Mouse (Mus musculus): ENCODE data around the gene Brd4. TPM values are rescaled to one million over a fixed set of nuclear protein-coding genes. Genes with fewer than 3 reads are reported as not detected.

Gene Brd4
- polyA plus RNA-seq, 1 experiment from 2014 or later: 84.5 TPM

DNA sequence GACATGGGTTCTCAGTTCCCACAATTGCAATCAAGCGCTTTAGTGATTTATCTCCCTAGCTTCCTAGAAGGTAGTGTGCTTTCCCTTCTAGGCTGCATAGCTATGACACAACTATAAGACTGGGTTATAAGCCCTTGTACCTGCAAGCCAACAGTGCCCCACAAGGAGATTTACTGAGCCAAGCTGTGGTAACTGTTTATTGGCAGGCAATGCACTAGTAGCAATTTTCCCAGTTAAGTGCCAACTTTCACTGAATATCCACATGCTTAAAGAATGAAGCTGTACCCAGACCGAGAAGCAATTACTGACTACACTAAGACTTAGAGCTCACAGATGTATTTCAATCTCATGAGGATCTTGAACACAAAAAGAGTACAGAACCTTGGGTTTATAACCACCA, 20.9 kb downstream of the Brd4 start:
- no peak overlapping the region for H3K9ac ChIP-seq (replicated peaks; ENCODE audit: low read length)
- 0 out of 2 replicates have a peak, but pooled peaks cover 5% of the 10 kb centered on the region for H3K4me1 ChIP-seq (ENCODE audit: insufficient read depth, low read length)
- H3K27ac ChIP-seq (ENCODE audit: low read length): no peak overlapping the region
- no peaks in the 10 kb centered on the region for H3K27me3 ChIP-seq (ENCODE audit: insufficient read depth, low read length)
- 86% methylated on average over 2 of the region's 2 CpGs for WGBS
- H3K4me3 ChIP-seq (ENCODE audit: low read length): no peak overlapping the region
- ATAC-seq (ENCODE audit: low FRiP score, low TSS enrichment): no peak
- no peaks in the 10 kb centered on the region for H3K9me3 ChIP-seq (ENCODE audit: low read length)
- no peak overlapping the region for H3K4me2 ChIP-seq (replicated peaks; ENCODE audit: low read depth, low read length)
- H3K36me3 ChIP-seq (ENCODE audit: insufficient read depth, low read length): no peaks in the 10 kb centered on the region

DNA sequence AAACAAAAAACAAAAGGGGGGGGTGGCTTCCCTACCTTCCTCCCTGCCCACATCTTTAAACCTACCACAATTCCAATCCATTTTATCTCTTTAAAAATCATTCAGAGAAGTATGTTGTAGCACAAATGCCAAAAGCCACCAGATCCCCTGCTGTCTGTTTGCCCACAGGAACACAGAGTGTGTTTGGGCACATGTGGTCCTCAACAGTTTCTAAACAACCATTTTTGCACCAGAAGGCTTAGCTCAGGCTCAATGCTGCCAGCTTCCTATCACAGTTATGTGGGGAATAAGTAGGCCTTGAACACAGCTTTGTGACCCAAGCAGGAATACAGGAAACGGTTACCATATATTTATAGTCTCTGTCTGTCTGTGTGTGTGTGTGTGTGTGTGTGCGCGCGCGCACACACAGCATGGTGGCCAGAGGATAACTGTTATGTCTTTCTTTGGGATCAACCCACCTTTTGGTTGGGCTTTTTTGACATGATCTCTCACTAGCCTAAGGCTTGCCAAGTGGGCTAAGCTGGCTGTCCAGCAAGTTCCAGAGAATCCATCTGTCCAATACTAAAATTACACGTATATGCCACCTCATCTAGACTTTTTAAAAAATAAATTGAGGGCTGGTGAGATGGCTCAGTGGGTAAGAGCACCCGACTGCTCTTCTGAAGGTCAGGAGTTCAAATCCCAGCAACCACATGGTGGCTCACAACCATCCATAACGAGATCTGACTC, 21.5 kb downstream of the Brd4 start:
- 0 out of 2 replicates have a peak, but pooled peaks cover 5% of the 10 kb centered on the region for H3K4me1 ChIP-seq (ENCODE audit: insufficient read depth, low read length)
- H3K4me3 ChIP-seq (ENCODE audit: low read length): no peak overlapping the region
- no peak overlapping the region for H3K4me2 ChIP-seq (replicated peaks; ENCODE audit: low read depth, low read length)
- 89% methylated on average over 8 of the region's 8 CpGs for WGBS
- no peak overlapping the region for H3K9ac ChIP-seq (replicated peaks; ENCODE audit: low read length)
- H3K27me3 ChIP-seq (ENCODE audit: insufficient read depth, low read length): no peaks in the 10 kb centered on the region
- ATAC-seq (ENCODE audit: low FRiP score, low TSS enrichment): no peak
- no peaks in the 10 kb centered on the region for H3K36me3 ChIP-seq (ENCODE audit: insufficient read depth, low read length)
- no peak overlapping the region for H3K27ac ChIP-seq (ENCODE audit: low read length)
- no peaks in the 10 kb centered on the region for H3K9me3 ChIP-seq (ENCODE audit: low read length)

DNA sequence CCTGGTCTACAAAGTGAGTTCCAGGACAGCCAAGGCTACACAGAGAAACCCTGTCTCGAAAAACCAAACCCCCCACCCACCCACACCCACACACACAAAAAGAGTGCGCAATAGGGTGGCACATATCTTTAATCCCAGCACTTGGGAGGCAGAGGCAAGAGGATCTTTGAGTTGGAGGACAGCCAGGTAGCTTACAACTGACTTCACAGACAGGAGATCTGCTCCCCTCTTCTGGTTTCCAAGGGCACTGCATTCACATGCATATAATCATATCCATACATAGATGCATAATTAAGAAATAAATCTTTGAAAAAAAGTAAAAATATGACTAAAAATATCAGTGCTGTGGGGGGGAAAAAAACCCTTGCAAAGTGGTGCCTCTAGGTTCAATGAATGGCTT, 25.7 kb downstream of the Brd4 start:
- ATAC-seq (ENCODE audit: low FRiP score, low TSS enrichment): no peak
- 0 out of 2 replicates have a peak, but pooled peaks cover 2% of the 10 kb centered on the region for H3K4me1 ChIP-seq (ENCODE audit: insufficient read depth, low read length)
- H3K27me3 ChIP-seq (ENCODE audit: insufficient read depth, low read length): no peaks in the 10 kb centered on the region
- no peak overlapping the region for H3K9ac ChIP-seq (replicated peaks; ENCODE audit: low read length)
- H3K27ac ChIP-seq (ENCODE audit: low read length): no peak overlapping the region
- no peaks in the 10 kb centered on the region for H3K9me3 ChIP-seq (ENCODE audit: low read length)
- no peaks in the 10 kb centered on the region for H3K36me3 ChIP-seq (ENCODE audit: insufficient read depth, low read length)
- no peak overlapping the region for H3K4me3 ChIP-seq (ENCODE audit: low read length)
- WGBS: 94% methylated on average over 2 of the region's 2 CpGs
- H3K4me2 ChIP-seq (replicated peaks; ENCODE audit: low read depth, low read length): no peak overlapping the region

DNA sequence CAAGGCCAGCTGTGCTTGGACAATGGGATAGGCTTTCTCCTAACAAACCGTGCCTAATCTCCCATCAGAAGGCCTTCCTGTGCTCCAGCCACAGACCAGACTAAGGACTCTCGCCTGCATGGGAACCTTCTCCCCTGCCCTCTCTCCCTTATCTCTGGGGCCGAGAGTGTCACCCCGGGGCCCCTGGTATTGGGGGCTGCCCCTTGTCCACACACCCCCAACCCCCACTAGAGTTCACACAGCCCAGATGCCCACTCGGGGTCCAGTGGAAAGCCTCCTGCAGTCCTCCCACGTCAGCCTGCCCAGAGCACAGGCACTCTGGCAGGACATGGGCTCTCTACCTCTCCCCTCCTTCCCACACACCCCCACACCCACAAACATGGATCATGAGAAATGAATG, 26.6 kb downstream of the Brd4 start:
- 74% methylated on average over 6 of the region's 6 CpGs for WGBS
- Histone ChIP-seq H3K9ac (replicated peaks; ENCODE audit: low read length) (no peak overlapping the region), H3K27ac (ENCODE audit: low read length) (no peak overlapping the region), H3K36me3 (ENCODE audit: insufficient read depth, low read length) (peaks cover 2% of the 10 kb centered on the region; the same call in 1 of the 2 replicates), H3K9me3 (ENCODE audit: low read length) (no peaks in the 10 kb centered on the region), H3K4me3 (ENCODE audit: low read length) (no peak overlapping the region), H3K27me3 (ENCODE audit: insufficient read depth, low read length) (no peaks in the 10 kb centered on the region), H3K4me2 (replicated peaks; ENCODE audit: low read depth, low read length) (no peak overlapping the region), H3K4me1 (ENCODE audit: insufficient read depth, low read length) (no peaks in the 10 kb centered on the region)
- ATAC-seq (ENCODE audit: low FRiP score, low TSS enrichment): no peak

DNA sequence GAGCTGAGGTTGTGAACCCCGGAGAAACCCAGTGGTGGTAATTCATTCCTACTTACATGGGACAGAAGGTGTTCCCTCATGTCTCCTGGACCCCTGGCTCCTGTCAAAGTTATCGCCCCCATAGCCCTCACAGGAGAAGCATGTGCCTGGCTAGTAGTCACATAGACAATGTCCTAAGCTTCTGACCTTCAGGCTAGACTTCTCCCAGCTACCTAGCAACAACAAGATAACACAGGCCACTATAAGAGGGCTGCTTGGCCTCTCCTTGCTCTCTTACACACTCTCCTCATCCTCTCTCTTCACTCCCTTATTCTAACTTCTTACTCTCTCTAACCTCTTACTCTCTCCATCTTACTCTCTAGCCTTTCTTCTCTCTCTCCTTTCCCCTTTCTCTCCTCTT, 27.1 kb downstream of the Brd4 start:
- WGBS: 92% methylated on average over 2 of the region's 2 CpGs
- Histone ChIP-seq H3K4me3 (ENCODE audit: low read length) (no peak overlapping the region), H3K27me3 (ENCODE audit: insufficient read depth, low read length) (no peaks in the 10 kb centered on the region)

DNA sequence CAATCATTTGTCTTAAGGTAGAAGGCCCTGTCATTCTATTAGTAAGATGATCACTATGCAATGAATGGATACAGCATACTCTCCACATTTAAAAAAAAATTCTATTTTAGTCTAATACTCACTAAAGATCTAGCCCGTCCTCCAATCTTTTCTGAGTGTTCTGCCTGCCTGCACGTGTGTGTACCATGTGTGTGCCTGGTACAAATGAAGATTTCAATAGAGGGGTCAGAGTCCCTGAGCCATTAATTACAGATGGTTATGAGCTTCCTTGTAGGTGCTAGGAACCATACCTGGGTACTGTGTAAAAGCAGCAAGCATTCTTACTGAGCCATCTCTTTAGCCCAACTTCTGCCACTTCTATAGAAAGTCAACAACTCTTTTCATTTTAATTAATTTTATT, 27.6 kb downstream of the Brd4 start:
- ATAC-seq (ENCODE audit: low FRiP score, low TSS enrichment): no peak
- peaks cover 4% of the 10 kb centered on the region; the same call in 1 of the 2 replicates for H3K36me3 ChIP-seq (ENCODE audit: insufficient read depth, low read length)
- WGBS: 83% methylated on average over 2 of the region's 2 CpGs

More for the DNA sequence above, 27.1 kb downstream of the Brd4 start:
- H3K9me3 ChIP-seq (ENCODE audit: low read length): no peaks in the 10 kb centered on the region
- no peak overlapping the region for H3K9ac ChIP-seq (replicated peaks; ENCODE audit: low read length)
- no peak overlapping the region for H3K4me2 ChIP-seq (replicated peaks; ENCODE audit: low read depth, low read length)
- ATAC-seq (ENCODE audit: low FRiP score, low TSS enrichment): no peak
- peaks cover 4% of the 10 kb centered on the region; the same call in 1 of the 2 replicates for H3K36me3 ChIP-seq (ENCODE audit: insufficient read depth, low read length)
- no peak overlapping the region for H3K27ac ChIP-seq (ENCODE audit: low read length)
- no peaks in the 10 kb centered on the region for H3K4me1 ChIP-seq (ENCODE audit: insufficient read depth, low read length)

DNA sequence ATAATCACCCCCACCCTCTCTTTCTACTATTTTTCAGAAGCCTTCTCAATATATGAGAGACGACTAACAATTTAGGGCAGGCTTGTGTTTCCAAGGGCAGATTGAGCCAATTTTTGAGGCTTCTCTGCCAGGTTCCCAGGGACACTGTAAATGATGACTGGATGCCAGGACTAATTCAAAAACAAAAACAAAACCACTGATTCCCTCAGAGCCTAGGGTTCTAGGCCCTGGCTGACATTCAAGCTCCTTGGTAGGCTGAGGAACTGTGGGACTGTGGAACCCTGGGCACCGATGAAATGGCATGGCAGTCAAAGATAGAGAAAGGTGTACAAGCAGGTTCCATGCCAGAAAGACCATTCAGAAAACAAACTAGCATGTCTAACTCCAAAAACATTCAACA, 31.3 kb downstream of the Brd4 start:
- H3K9ac ChIP-seq (replicated peaks; ENCODE audit: low read length): no peak overlapping the region
- WGBS: 100% methylated on average over 2 of the region's 2 CpGs
- H3K4me3 ChIP-seq (ENCODE audit: low read length): no peak overlapping the region
- H3K36me3 ChIP-seq (ENCODE audit: insufficient read depth, low read length): peaks cover 4% of the 10 kb centered on the region; the same call in 1 of the 2 replicates
- H3K4me2 ChIP-seq (replicated peaks; ENCODE audit: low read depth, low read length): no peak overlapping the region
- H3K9me3 ChIP-seq (ENCODE audit: low read length): no peaks in the 10 kb centered on the region
- H3K4me1 ChIP-seq (ENCODE audit: insufficient read depth, low read length): no peaks in the 10 kb centered on the region
- ATAC-seq (ENCODE audit: low FRiP score, low TSS enrichment): no peak
- H3K27ac ChIP-seq (ENCODE audit: low read length): no peak overlapping the region
- no peaks in the 10 kb centered on the region for H3K27me3 ChIP-seq (ENCODE audit: insufficient read depth, low read length)

More for the DNA sequence above, 27.6 kb downstream of the Brd4 start:
- Histone ChIP-seq H3K4me1 (ENCODE audit: insufficient read depth, low read length) (no peaks in the 10 kb centered on the region), H3K4me2 (replicated peaks; ENCODE audit: low read depth, low read length) (no peak overlapping the region), H3K4me3 (ENCODE audit: low read length) (no peak overlapping the region), H3K9me3 (ENCODE audit: low read length) (no peaks in the 10 kb centered on the region), H3K9ac (replicated peaks; ENCODE audit: low read length) (no peak overlapping the region), H3K27me3 (ENCODE audit: insufficient read depth, low read length) (no peaks in the 10 kb centered on the region), H3K27ac (ENCODE audit: low read length) (no peak overlapping the region)

DNA sequence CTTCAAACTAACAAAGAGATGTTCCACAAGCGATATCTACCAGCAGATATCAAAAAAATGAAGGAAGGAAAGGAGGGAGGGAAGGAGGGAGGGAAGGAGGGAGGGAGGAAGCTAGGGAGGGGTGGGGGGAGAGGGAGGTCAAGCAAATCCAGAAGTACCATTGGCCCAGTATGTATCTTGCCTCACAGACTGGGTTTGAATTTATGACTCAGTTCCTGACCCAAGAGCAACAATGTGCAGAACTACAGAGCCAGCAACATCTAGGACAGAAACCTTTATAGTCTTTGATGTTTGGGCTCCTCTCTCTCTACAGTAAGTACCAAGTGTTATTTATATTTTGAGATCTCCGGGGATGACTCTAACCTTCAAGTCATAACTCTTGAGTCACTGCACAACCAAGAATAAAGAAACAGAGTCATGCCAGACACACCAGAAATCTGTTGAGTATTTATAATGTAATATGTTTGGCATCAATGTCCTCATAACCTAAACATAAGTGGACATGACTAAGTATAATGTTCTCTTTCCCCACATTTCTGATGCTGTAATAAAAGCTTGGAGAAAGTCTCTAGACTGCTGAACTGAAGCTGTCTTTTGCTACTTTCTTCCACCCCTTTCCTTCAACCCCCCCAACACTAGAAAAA, 32.6 kb downstream of the Brd4 start:
- Histone ChIP-seq H3K4me2 (replicated peaks; ENCODE audit: low read depth, low read length) (no peak overlapping the region), H3K4me3 (ENCODE audit: low read length) (no peak overlapping the region), H3K36me3 (ENCODE audit: insufficient read depth, low read length) (peaks cover 4% of the 10 kb centered on the region; the same call in 1 of the 2 replicates), H3K9ac (replicated peaks; ENCODE audit: low read length) (no peak overlapping the region), H3K27me3 (ENCODE audit: insufficient read depth, low read length) (no peaks in the 10 kb centered on the region), H3K27ac (ENCODE audit: low read length) (no peak overlapping the region), H3K4me1 (ENCODE audit: insufficient read depth, low read length) (no peaks in the 10 kb centered on the region), H3K9me3 (ENCODE audit: low read length) (no peaks in the 10 kb centered on the region)
- 74% methylated on average over 2 of the region's 2 CpGs for WGBS
- ATAC-seq (ENCODE audit: low FRiP score, low TSS enrichment): no peak

DNA sequence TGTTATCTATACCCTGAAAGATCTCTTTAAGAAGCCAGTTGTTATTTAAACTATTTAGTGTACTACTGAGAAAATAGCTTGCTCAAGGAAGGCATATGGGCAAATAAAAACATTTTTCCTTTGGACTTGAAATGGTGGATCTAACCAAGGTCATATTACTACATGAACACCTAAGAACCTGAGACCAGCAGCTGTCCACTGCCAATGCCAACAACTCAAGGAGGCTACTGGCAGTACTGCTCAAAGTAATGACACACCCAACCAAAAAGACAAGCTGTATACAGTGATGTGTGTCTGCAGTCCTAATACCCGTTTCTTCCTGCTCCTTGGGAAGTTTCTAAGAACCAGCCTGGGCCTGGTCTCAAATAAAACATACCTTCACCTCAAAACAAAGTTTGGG, 34.5 kb downstream of the Brd4 start:
- no peaks in the 10 kb centered on the region for H3K27me3 ChIP-seq (ENCODE audit: insufficient read depth, low read length)
- no peak overlapping the region for H3K9ac ChIP-seq (replicated peaks; ENCODE audit: low read length)
- H3K4me1 ChIP-seq (ENCODE audit: insufficient read depth, low read length): no peaks in the 10 kb centered on the region
- H3K4me2 ChIP-seq (replicated peaks; ENCODE audit: low read depth, low read length): no peak overlapping the region
- WGBS: 100% methylated on average over 1 of the region's 1 CpGs
- peaks cover 4% of the 10 kb centered on the region; the same call in 1 of the 2 replicates for H3K36me3 ChIP-seq (ENCODE audit: insufficient read depth, low read length)
- H3K4me3 ChIP-seq (ENCODE audit: low read length): no peak overlapping the region
- no peak overlapping the region for H3K27ac ChIP-seq (ENCODE audit: low read length)
- no peak for ATAC-seq (ENCODE audit: low FRiP score, low TSS enrichment)
- no peaks in the 10 kb centered on the region for H3K9me3 ChIP-seq (ENCODE audit: low read length)

DNA sequence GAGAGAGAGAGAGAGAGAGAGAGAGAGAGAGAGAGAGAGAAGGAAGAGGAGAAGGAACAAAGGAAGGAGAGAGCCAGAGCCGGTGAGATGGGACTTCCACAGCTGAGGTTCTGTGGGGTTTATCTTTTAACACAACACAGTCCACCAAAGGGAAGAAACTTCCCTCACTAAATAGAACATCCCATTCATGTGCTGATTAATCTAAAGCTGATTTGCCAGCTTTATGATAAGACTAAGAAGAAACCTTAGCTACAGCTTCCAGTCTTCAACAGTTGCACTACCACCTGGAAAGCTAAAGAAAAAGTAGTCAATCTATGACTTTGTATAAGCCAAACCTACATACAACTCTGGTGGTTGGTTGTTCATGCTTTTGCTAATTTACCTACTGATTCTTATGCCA, 36.3 kb downstream of the Brd4 start:
- H3K9me3 ChIP-seq (ENCODE audit: low read length): no peaks in the 10 kb centered on the region
- H3K4me2 ChIP-seq (replicated peaks; ENCODE audit: low read depth, low read length): no peak overlapping the region
- ATAC-seq (ENCODE audit: low FRiP score, low TSS enrichment): no peak
- H3K4me1 ChIP-seq (ENCODE audit: insufficient read depth, low read length): no peaks in the 10 kb centered on the region
- H3K27ac ChIP-seq (ENCODE audit: low read length): no peak overlapping the region
- H3K4me3 ChIP-seq (ENCODE audit: low read length): no peak overlapping the region
- WGBS: 80% methylated on average over 1 of the region's 1 CpGs
- H3K27me3 ChIP-seq (ENCODE audit: insufficient read depth, low read length): no peaks in the 10 kb centered on the region
- no peak overlapping the region for H3K9ac ChIP-seq (replicated peaks; ENCODE audit: low read length)
- peaks cover 4% of the 10 kb centered on the region; the same call in 1 of the 2 replicates for H3K36me3 ChIP-seq (ENCODE audit: insufficient read depth, low read length)

All from kidney, embryonic 16.5 days (tissue).